Mouse (Mus musculus) granulocyte monocyte progenitor cell, adult 5-6 weeks (primary cell): Measurements from ENCODE around the gene Tmem41b. TPM values are rescaled to one million over a fixed set of nuclear protein-coding genes. Genes with fewer than 3 reads are reported as not detected.
"Not testable (repeated sequence)": the region's sequence is repeated elsewhere in the genome, so short reads cannot be mapped to it uniquely, and the experiment has no call there.

Source experiments
- ATAC-seq: replicated peaks from 2 replicates; pipeline ENCODE4 v1.8.0; 2016; ENCODE audit warnings: mild to moderate bottlenecking, moderate TSS enrichment, inconsistent platforms; ENCODE audit not compliant: poor library complexity, severe bottlenecking
- total RNA-seq, 2 experiments: library from RNA; stranded (forward) in 1 of 2; stranded (reverse) in 1 of 2; fragments of 200-712, 200-1000 nt in 1 of 2; fragments of >200 nt in 1 of 2; fragmentation: Nextera tagmentation in 1 of 2; gene quantifications; 2 replicates each; pipeline ENCODE4 v1.2.3; 2014 to 2017

The Tmem41b gene
- total RNA-seq (2014; fragmentation: Nextera tagmentation) = 18.8 and 30.2 TPM in 2 replicates
- total RNA-seq (2017) = 21.6 and 40.5 TPM in 2 replicates

GRCm38 (mm10) chr7:109986775-109987174 lies at the start of gene Tmem41b:
Gene Tmem41b, minus strand, starts transcription at chr7:109986929.
- ATAC-seq = not testable (repeated sequence)

DNA sequence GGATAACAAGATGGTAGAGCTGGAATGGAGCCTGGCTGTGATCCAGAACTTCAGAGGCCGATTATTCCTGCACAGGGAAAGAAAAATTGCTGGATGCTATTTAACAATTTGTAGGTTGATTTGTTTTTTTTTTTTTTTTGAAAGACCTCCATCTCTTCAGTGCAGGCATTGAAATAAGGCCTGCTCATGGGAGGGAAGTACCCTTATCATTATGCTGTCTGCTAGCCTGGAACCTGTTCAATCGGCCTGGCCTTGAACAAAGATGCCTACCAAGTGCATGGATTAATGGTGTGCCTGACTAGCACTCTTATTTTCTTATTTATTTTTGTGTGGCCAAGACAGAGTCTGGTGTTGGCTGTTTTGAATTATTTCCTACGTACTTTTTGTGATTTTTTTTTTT lies 43.6 kb upstream of the Tmem41b start:
- ATAC-seq = no peak

DNA sequence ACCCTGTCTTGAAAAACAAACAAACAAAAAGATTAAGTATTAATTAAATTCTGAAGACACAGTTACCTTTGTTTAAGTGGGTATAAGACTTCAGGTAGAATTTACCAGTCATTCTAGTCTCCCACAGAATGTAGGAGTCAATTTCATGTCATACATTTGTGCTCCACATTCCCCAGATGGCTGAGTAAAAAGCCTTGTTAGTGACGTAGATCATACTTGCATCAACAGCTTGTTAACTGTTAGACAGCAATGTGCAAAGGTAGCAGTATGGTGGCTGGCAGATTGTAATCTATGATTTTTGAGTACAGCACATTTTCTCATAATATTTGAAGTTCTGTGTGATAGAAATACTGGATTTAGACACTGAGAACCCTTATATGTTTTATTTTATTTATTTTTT lies 42.1 kb upstream of the Tmem41b start:
- no peak for ATAC-seq

DNA sequence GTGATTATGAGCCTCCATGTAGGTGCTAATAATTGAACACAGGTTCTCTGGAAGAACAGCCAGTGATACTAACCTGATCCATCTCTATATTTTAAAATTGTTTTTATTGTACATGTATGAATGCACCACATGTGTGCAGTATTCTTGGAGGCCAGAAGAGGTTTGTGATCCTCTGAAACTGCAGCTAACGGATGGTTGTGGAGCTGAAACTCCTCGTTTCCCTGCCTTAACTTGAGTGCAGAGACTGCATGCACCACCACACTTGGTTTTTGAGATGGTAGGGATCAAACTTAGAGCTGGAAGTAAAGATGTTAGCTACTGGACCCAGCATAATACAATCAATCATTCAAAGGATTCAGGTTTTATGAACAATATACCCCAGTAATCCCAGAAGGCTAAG lies 39.9 kb upstream of the Tmem41b start:
- no peak for ATAC-seq

- ATAC-seq = no peak
Observed at GRCm38 (mm10) chr7:110023553-110023952, 36.8 kb upstream of the Tmem41b start.

DNA sequence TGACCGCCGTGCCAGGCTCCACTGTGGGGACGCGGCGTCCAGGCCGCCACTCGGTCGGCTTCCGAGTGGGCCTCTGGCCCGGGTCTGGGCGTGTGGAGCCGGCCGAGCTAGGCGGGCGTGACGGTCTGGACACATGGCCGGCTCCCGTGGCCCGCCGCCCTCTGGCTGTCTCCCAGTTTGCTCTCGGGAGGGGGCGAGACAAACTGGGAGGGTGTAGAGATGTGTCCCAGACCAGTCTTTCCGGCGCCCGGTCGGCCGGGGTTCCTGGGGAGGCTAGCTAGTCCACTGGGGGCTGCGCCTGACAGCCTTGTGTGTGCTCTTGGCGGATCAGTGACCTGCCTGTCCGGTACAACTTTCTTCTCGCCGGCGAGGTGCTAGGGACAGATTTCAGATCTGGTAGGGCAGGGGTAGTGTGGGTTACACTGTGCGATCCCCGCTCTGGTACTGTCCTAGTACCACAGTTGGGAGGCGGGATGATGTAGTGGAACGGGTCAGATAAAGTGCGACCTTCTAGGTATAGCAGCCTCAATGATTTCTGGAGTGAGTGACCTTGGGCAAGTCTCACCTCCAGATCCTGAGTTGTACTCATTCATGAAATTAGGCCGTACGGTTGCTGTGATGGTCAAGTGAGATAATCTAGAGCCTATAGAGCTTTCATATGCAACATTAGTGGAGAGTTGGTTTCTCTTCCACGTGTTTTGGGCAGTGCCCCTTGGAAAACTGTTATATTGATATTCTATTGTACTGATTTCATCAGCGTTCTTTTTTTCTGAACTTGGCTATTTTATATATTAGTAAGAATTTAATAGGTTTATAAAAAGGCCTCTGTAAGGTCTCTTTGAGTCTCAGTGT lies 32.1 kb upstream of the Tmem41b start:
- ATAC-seq = peak; percentile 54

- peak; percentile 95 for ATAC-seq
Observed at GRCm38 (mm10) chr7:110018117-110018630, 31.4 kb upstream of the Tmem41b start, which contains the start of gene Ipo7. Gene Ipo7, plus strand, starts transcription at chr7:110018274.

GRCm38 (mm10) chr7:110014272-110014671 lies 27.5 kb upstream of the Tmem41b start:
- no peak for ATAC-seq

GRCm38 (mm10) chr7:110011417-110011816 lies 24.7 kb upstream of the Tmem41b start:
- no peak for ATAC-seq

DNA sequence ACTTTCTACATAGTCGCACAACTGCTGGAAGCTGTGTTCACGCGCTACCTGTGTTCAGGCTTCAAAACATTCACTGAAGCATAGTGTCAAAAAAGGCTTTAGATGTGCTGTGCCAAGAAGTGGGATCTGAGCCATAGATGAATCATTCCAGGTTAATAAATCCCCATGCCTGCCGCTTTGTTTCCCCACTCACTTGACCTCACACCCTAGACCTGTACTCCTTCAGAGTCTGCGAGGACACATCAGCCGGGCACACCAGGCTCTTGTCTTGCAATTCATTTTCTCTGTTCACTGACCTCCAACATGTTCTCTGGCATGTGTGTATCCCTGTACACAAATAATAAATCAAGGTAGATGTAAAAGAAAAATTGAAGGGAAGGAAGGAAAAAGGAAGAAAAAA lies 22.4 kb upstream of the Tmem41b start:
- no peak for ATAC-seq

DNA sequence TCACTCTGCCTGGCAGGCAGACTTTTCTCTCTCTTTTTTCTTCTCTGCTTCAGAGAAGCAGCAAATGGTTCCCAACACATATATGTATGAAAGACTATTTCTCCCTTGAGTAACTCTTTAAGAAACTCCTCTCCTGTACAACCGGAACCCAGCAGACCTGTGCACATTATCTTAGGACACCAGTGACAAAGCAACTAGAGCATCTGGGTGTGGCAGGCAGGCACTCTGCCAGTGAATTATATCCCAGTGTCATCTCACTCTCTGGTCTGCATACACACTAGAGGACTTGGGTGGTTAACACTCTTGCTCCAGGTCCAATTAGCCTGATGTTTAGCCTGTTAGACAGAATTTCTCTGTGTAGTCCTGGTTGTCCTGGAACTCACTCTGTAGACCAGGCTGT lies 21.8 kb upstream of the Tmem41b start:
- ATAC-seq = no peak

GRCm38 (mm10) chr7:110006471-110007195 lies 19.9 kb upstream of the Tmem41b start:
- peak; percentile 94 for ATAC-seq

DNA sequence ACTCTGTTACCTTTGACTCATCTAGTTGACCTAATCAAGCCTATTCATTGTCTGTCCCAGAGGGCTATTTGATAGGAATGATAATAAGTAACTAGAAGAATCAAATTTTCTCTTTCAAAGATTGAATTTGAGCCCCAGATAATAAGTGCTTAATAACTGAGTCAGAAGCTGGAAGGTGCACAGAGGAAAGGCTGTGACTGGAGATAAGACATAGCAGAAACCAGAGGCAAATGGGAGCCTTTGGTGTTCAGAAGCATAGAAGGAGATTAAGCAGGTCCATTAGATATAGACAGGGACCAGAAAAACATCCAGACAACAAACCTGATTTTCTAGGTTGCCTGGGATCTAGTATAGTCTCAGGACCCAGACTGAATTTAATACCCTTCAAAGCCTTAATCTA lies 19.2 kb upstream of the Tmem41b start:
- ATAC-seq = no peak

DNA sequence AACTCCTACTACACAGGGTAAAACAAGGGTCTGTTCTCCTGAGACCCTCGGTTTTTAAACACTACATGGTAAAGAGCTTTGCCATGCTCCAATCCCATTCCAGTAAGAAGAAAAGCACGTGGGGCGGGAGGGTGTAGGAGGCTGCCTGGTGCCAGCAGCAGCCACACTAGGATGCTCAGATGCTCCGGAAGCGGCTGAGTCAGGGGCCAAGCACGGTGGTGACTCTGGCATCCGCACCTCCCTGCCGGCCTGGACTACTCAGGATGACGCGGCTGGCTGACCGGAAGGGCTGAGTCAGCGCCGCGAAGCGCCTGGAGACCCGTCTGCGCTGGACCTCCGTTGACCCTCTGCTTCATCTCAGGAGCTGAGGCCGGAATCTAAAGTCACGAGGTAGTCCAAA lies 16.2 kb upstream of the Tmem41b start:
- peak; percentile 41; the same call in 1 of the 2 replicates for ATAC-seq

DNA sequence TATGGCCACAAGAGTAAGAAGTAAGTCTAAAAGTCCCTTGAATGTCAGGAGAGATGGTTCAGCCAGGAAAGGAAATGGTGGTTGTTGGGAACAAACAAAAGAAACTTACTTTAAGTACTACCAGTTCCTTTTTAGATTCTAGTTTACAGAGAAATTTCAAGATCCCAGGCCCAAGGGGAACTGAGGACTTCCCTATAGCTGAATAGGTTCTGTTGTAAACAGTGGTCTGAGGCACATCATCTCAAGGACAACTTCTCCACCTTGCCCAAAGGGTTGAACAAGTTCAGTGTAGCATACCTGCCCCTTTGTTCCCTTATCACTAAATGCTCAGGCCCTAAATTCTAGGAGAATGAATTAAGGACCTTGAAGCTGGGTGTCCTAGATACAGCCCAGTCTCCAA lies 15.4 kb upstream of the Tmem41b start:
- ATAC-seq = peak; percentile 56

GRCm38 (mm10) chr7:109998388-109998787 lies 11.7 kb upstream of the Tmem41b start:
- ATAC-seq = no peak

- no peak for ATAC-seq
Observed at GRCm38 (mm10) chr7:109993157-109993959, 6.6 kb upstream of the Tmem41b start.

- peak; percentile 33; the same call in 1 of the 2 replicates for ATAC-seq
Observed at GRCm38 (mm10) chr7:109991286-109991685, 4.6 kb upstream of the Tmem41b start.

DNA sequence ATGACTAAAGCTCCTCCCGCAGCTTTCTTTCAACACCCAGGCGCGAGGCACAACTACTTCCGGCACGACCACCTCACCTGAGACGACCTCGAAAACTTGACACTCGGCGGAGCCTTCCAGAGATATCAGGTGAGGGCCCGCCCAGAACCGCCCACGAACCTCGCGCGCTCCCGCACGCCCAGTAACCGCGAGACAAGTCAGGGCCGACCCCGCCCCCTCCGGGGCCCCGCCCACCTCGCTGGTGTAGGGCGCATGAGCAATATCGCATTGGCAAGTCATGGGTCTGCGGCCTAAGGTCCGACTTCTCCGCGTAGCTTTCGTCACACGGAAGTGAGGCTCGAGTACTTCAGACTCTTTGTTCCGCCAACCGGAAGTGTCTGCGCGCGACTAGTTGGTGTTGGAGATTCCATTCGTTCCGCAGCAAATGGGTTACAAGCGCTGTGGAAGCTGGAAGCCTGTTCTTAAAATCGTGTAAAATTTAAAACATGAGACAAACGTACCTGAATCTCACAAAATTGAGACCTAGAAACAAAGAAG lies 528 bp downstream of the Tmem41b start:
- peak; percentile 97 for ATAC-seq

- no peak; the same call in 1 of the 2 replicates for ATAC-seq
Observed at GRCm38 (mm10) chr7:109985661-109986132, 1.0 kb downstream of the Tmem41b start.
